Mouse (Mus musculus) heart, adult 2 months (tissue): Measurements from ENCODE around the gene Dcxr.

ENCODE experiments used
- CTCF ChIP-seq: fragments of 200-600 bp; IDR thresholded peaks from 2 replicates; pipeline ENCODE4 v1.8.1; 2022; ENCODE audit warnings: antibody characterized with exemption, mild to moderate bottlenecking, moderate library complexity
- EP300 ChIP-seq: fragments of 200-500 bp; IDR thresholded peaks from 2 replicates; pipeline ENCODE4 v1.6.1; 2011; ENCODE audit warnings: low read depth, low read length, control low read depth; ENCODE audit not compliant: insufficient read depth
- POLR2A ChIP-seq: fragments of 200-500 bp; IDR thresholded peaks from 2 replicates; pipeline ENCODE4 v1.6.1; 2011; ENCODE audit warnings: mild to moderate bottlenecking, low read depth, low read length, control low read depth; ENCODE audit not compliant: insufficient read depth

DNA sequence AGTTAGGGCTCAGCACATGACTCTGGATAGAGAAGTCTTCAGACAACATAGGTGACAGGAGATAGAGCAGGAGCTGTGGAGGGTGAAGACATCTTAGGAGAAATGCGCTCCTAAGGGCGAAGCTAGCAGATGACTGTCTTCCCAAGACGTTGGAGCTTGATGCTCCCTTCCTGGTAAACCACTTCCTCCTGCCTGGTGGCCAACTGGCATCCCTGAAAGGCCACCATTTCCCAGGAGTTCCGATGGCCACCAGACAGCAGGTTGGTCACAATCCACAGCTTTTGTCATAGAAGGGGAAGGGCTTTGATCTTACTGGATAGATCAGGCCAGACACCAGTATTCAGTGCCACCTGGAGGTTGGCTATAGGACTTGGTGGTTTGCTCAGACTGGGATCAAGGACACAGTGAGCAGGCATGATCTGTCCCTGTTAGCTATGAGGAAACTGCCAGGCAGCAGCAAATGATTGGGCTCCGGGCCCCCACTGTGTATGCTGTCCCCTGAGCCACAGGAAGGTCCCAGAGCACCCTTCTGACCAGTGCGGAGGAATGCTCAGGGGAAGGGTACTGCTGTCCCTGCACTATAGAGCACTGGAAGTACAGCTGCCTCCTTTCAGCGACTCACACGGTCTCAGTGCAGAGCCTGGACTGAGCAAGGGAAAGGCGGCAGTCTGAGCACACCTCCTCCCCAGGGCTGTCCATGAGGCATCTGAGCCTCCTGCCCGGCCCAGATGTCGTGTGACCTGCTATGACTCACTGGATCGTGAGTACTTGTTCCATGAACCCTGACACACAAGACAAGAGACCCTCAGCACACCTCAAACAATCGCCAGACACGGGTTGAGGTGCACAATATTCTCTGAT is 35.0 kb upstream of the Dcxr start:
- TF ChIP-seq CTCF, result no peak
- TF ChIP-seq POLR2A, result no peak
- no peak for TF ChIP-seq EP300
